In the genomic region with DNA sequence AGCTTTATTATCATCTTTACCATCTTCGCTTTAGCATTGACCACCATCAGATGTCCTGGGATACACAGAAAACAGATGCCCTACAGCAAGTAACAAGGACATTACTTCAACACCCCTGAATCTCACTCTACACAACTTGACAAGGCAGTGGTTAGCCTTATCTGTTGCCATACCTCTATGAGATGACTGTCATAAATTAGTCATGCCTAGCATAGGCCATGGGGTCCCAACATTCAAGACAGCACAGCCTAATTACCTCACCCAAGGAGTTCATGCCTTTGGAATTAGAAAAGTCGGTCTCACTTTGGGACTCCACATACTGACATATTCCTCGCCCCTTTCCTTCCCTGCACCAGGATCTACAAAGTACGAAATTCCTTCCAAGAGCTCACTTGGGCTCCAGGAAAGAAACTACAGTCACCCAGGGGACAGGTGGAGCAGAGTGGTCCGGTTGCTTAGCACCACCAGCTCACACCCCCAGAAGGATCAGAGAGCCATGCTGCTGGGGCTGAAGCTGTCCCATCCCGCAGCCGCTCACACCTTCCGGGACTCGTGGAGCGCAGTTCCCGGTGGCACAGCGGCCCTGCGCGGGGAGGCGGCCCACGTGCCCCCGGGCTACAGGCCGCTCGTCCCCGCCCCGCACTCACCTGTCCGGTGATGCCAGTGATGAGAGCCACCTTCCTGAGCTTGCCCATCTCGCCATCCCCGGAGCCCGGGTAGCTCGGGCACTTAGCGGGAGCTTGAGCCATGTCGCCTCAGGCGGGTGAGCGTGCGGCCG, we compare ENCODE assay signal across 1 mouse cellular context.
TF ChIP-seq lines count a peak whose summit lies in the region.

No protein-coding gene starts in this region.

TF ChIP-seq in CH12.LX, 34 proteins besides CTCF, POLR2A, EP300 and RAD21 (continued from another document):
- TF ChIP-seq CHD2 (IDR thresholded peaks at IDR 0.05; ENCODE audit: low read length) (no peak), ZC3H11A (IDR thresholded peaks at IDR 0.05; ENCODE audit: low read depth, low read length) (no peak), BHLHE40 (IDR thresholded peaks at IDR 0.05; ENCODE audit: low read depth, low read length) (no peak), MAZ (IDR thresholded peaks at IDR 0.05; ENCODE audit: low read depth, low read length) (no peak)
TF ChIP-seq in CH12.LX: peak in this region for 0.
